Mouse (Mus musculus) limb, embryonic 14.5 days (tissue): ENCODE data around the gene Rpl10a. TPM values are rescaled to one million over a fixed set of nuclear protein-coding genes. Genes with fewer than 3 reads are reported as not detected.

Experiments
- ATAC-seq: fragments of 200-750 bp; cut with Nextera tagmentation; 2 replicates; pipeline ENCODE4 v1.8.0; 2017; ENCODE audit warnings: low read depth, moderate number of reproducible peaks, moderate TSS enrichment; ENCODE audit not compliant: low FRiP score
- DNase-seq: peaks from one replicate; pipeline ENCODE4 v3.0.0-alpha.2; 2015; ENCODE audit warnings: low spot score
- H3K27ac ChIP-seq: fragments of 300-500 bp; sonication (generic); replicated peaks from 2 replicates; pipeline ENCODE4 v1.5.1; 2014; ENCODE audit warnings: low read depth, mild to moderate bottlenecking, low read length, moderate library complexity, mixed read lengths
- H3K27me3 ChIP-seq: fragments of 300-500 bp; sonication (generic); 2 replicates; pipeline ENCODE4 v1.6.1; 2014; ENCODE audit warnings: low read length, mixed read lengths; ENCODE audit not compliant: control insufficient read depth, insufficient read depth
- H3K36me3 ChIP-seq: fragments of 300-500 bp; sonication (generic); 2 replicates; pipeline ENCODE4 v1.6.1; 2014; ENCODE audit warnings: mild to moderate bottlenecking, low read length, moderate library complexity, mixed read lengths; ENCODE audit not compliant: control insufficient read depth, insufficient read depth
- H3K4me1 ChIP-seq: fragments of 300-500 bp; sonication (generic); 2 replicates; pipeline ENCODE4 v1.6.1; 2014; ENCODE audit warnings: antibody characterized with exemption, low read length, mixed read lengths; ENCODE audit not compliant: control insufficient read depth, insufficient read depth
- H3K4me2 ChIP-seq: fragments of 300-500 bp; sonication (generic); replicated peaks from 2 replicates; pipeline ENCODE4 v1.6.1; 2014; ENCODE audit warnings: low read depth, mild to moderate bottlenecking, low read length, moderate library complexity; ENCODE audit not compliant: severe bottlenecking
- H3K4me3 ChIP-seq: fragments of 300-500 bp; sonication (generic); replicated peaks from 2 replicates; pipeline ENCODE4 v1.5.1; 2014; ENCODE audit warnings: low read length
- H3K9ac ChIP-seq: fragments of 300-500 bp; sonication (generic); 2 replicates; pipeline ENCODE4 v1.6.1; 2014; ENCODE audit warnings: mild to moderate bottlenecking, low read depth, low read length, moderate library complexity; ENCODE audit not compliant: severe bottlenecking
- H3K9me3 ChIP-seq: fragments of 300-500 bp; sonication (generic); 2 replicates; pipeline ENCODE4 v1.6.1; 2016; ENCODE audit warnings: low read length; ENCODE audit not compliant: control insufficient read depth
- POLR2A ChIP-seq: fragments of 200-500 bp; IDR thresholded peaks from 2 replicates; pipeline ENCODE4 v1.8.0; 2012; ENCODE audit warnings: inconsistent platforms, mild to moderate bottlenecking, moderate library complexity, borderline replicate concordance; ENCODE audit not compliant: insufficient read depth, insufficient read length; ENCODE audit errors: extremely low read depth
- WGBS: fragments of 180-500 bp; shearing (Covaris S2); extraction: QIAGEN DNeasy Blood & Tissue Kit; methylation state at CpG from one replicate; pipeline ENCODE4 v1.1.7; 2014; 5-methylcytosine and 5-hydroxymethylcytosine counted together
- polyA plus RNA-seq, 2 experiments: library from polyadenylated mRNA; depleted of rRNA in 1 of 2; stranded (reverse) in 1 of 2; unstranded in 1 of 2; fragments of >200 nt; fragmentation: Nextera tagmentation in 1 of 2; extraction: Ambion mirVana in 1 of 2; gene quantifications; 2 replicates each; pipeline versions ENCODE4 v1.2.1 to v1.2.3; 2012 to 2014

The Rpl10a gene
- polyA plus RNA-seq, 2 experiments, result 905 to 4,469 TPM

DNA sequence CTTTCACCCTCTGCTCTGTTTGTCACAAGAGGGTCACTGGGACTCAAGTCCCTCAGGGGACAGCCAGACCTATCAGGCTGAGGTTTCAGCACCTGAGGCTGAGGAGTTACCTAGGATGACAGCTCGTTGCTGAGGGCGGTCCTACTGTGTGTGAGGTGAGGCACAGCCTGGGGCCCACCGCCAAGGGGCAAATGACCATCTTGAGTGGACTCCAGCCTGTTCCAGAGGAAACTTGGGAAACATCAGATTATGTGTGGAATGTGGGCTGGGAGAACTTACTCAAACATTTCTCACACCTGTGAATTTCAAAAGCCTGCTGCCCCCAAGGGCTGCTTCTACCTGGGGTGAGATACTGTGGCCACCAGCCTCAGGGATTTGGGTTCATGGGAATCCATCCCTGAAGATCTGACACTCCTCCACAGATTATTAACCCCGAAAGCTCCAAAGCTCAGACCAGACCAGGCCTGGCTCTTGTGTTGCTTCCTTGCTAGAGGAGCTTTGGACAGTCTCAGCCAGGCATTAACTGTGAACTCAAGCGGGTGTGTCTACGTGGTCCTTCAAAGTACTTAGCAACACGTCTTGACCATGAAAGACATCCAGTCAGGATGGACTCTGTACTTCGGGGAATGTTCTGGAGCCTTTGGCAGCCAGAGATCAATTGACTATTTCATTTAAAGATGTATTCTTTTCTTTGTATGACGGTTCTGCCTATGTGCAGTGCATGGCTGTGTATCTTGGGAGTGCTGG lies 32.4 kb downstream of the Rpl10a start:
- Histone ChIP-seq H3K4me2 (no peak overlapping the region), H3K9me3 (no peaks in the 10 kb centered on the region), H3K27me3 (peaks cover 37% of the 10 kb centered on the region), H3K36me3 (no peaks in the 10 kb centered on the region), H3K9ac (no peak overlapping the region), H3K27ac (no peak overlapping the region), H3K4me1 (peaks cover 21% of the 10 kb centered on the region), H3K4me3 (no peak overlapping the region)
- WGBS, result 76% methylated on average over 9 of the region's 9 CpGs
- ATAC-seq, result no peak
- TF ChIP-seq POLR2A, result no peak
- no peak for DNase-seq

DNA sequence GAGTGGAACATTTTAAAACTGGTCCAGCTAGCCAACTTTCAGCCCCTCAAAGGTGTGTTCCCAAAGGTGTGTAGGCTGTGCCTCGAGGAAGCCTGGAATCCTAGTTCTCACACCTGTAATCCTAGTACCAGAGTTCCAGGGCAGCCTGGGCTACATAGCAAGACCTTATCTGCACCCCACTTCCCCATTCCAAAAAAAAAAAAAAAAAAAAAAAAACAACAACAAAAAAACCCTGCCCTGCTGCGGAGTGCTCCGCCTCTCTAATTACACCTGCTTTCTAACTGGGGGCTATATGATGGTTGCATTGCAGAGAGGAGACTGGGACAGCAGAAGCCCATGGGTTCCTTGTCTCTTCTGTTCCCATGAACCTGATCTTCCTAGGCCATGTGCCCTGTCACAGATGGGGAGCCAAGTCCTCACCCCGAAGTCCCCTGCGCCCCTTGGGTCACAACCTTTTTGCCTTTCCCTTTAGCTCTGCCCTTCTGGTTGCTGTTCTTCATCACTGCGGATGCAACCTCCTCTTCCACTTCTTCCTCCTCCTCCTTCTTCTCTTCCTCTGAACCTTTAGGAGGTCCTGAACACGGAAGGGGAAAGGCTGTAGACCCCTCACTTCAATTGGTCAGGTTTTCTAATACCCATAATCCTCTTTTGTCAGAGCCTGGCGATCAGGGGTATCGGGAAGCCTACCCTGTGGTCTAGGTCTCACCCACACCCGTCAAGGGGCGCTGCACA lies 33.8 kb downstream of the Rpl10a start:
- H3K4me1 ChIP-seq, result peaks cover 21% of the 10 kb centered on the region
- TF ChIP-seq POLR2A, result no peak
- ATAC-seq (no peak), DNase-seq (no peak)
- H3K27me3 ChIP-seq, result peaks cover 37% of the 10 kb centered on the region
- H3K9me3 ChIP-seq, result no peaks in the 10 kb centered on the region
- 32% methylated on average over 11 of the region's 11 CpGs for WGBS
- H3K27ac ChIP-seq, result no peak overlapping the region
- no peaks in the 10 kb centered on the region for H3K36me3 ChIP-seq
- H3K9ac ChIP-seq, result peak overlapping the region; percentile 47; the same call in 1 of the 2 replicates
- H3K4me3 ChIP-seq, result peak overlapping the region; percentile 34
- H3K4me2 ChIP-seq, result peak overlapping the region; percentile 62

DNA sequence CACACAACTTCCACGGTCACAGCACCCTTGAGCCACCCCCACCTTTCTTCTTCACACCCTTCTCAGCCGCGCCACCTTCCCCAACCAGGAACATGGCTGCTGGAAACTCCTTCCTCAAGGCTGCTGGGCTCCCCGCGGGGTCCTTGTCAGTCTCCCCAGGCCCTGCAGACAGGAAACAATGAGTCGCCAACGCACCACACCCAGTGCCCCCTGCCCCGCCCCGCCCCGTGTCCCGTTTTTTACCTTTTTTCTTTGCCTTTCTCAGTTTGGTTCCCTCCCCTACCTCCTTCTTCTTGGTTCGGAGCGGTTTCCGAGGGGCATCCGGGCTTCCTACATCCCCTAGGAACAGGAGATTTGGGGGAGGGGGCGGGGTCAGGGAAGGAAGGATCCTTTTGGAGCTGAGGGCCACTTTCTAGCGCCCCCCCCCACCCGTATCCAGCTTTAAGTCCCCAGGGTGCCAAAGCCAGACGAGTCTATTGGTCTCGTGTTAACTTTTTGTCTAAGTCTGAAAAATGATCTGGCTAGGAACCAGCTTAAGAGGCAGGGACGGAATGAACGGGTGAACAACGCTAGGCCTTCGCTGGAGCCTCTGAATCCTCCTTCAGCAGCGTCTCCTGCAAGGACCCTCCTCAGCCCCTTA lies 34.5 kb downstream of the Rpl10a start:
- Histone ChIP-seq H3K4me2 (peak overlapping the region; percentile 62), H3K27me3 (peaks cover 37% of the 10 kb centered on the region)

DNA sequence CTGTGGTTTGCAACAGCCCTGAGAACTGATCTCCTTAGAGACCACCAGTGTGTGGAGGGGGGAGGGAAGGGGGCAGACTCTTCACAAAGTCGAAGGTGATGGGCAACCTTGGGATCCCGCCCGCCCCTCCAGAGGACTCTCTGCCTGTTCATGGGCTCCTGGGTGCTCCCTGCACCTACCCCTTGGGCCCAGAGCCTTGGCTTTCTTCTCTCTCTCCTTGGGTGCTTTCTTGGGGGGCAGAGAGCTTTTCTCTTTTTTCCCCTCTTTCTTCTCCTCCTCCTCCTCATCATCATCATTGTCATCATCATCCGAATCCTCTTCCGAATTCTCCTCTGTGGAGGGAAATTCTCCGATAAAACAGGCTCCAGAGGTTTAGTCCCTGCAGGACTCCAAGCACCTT lies 35.2 kb downstream of the Rpl10a start:
- Histone ChIP-seq H3K4me2 (peak overlapping the region; percentile 62), H3K27me3 (peaks cover 33% of the 10 kb centered on the region)

More for the DNA sequence above, 34.5 kb downstream of the Rpl10a start:
- no peaks in the 10 kb centered on the region for H3K36me3 ChIP-seq
- DNase-seq (no peak), ATAC-seq (no peak)
- H3K9me3 ChIP-seq, result no peaks in the 10 kb centered on the region
- peak overlapping the region; percentile 47 for H3K9ac ChIP-seq
- peak overlapping the region; percentile 34 for H3K4me3 ChIP-seq
- no peak overlapping the region for H3K27ac ChIP-seq
- TF ChIP-seq POLR2A, result no peak
- peaks cover 21% of the 10 kb centered on the region for H3K4me1 ChIP-seq
- WGBS, result 2% methylated on average over 25 of the region's 25 CpGs

DNA sequence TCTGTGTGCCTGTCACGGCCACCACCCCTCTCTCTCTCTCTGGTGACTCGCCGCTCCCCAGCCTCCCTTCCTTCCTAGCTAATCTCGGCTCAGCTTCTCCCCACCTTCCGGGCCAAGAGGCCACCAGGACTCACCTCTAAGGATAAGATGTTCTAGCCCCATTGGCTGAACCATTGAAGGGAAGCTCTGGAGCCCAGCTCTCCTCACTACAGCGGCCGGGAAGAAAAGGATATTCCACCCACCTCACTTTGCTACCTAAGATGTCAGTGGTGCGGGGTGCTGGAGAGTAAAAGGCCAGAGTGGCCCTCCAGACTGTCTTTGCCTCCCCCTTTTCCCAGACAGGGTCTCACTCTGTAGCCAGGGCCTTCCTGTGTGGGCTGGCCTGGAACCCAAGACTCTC lies 36.9 kb downstream of the Rpl10a start, which contains the start of gene Tulp1:
TSS of gene Tulp1 (minus strand) at position 101 of the 400 bp plus-strand sequence.
- H3K9me3 ChIP-seq, result no peaks in the 10 kb centered on the region
- ATAC-seq (no peak), DNase-seq (no peak)
- WGBS, result 41% methylated on average over 8 of the region's 8 CpGs
- H3K9ac ChIP-seq, result peak within 1 kb of the TSS; percentile 31; the same call in 1 of the 2 replicates
- no peaks in the 10 kb centered on the region for H3K36me3 ChIP-seq
- TF ChIP-seq POLR2A, result no peak
- peaks cover 27% of the 10 kb centered on the region for H3K27me3 ChIP-seq
- H3K27ac ChIP-seq, result no peak within 1 kb of the TSS
- H3K4me2 ChIP-seq, result peak within 1 kb of the TSS; percentile 62
- H3K4me1 ChIP-seq, result peaks cover 21% of the 10 kb centered on the region
- peak within 1 kb of the TSS; percentile 32 for H3K4me3 ChIP-seq

More for the DNA sequence above, 35.2 kb downstream of the Rpl10a start:
- Histone ChIP-seq H3K4me3 (peak overlapping the region; percentile 34), H3K27ac (no peak overlapping the region), H3K36me3 (no peaks in the 10 kb centered on the region), H3K4me1 (peaks cover 21% of the 10 kb centered on the region), H3K9me3 (no peaks in the 10 kb centered on the region), H3K9ac (peak overlapping the region; percentile 47; the same call in 1 of the 2 replicates)
- TF ChIP-seq POLR2A, result no peak
- WGBS, result 15% methylated on average over 6 of the region's 6 CpGs
- ATAC-seq (no peak), DNase-seq (no peak)
